Mouse (Mus musculus): Measurements from ENCODE around the gene Rtca. TPM values are rescaled to one million over a fixed set of nuclear protein-coding genes. Genes with fewer than 3 reads are reported as not detected.

Gene Rtca
- polyA plus RNA-seq, 1 experiment, result 23.9 TPM

GRCm38 (mm10) chr3:116480119-116480518, 27.9 kb downstream of the Rtca start:
- no peak for DNase-seq (ENCODE audit: low read depth, low spot score)
- WGBS, result 81% methylated on average over 2 of the region's 2 CpGs

GRCm38 (mm10) chr3:116477351-116477750, 30.7 kb downstream of the Rtca start:
- DNase-seq (ENCODE audit: low read depth, low spot score), result no peak
- WGBS, result 86% methylated on average over 7 of the region's 7 CpGs

GRCm38 (mm10) chr3:116476686-116477298, 31.2 kb downstream of the Rtca start:
- no peak for DNase-seq (ENCODE audit: low read depth, low spot score)
- 74% methylated on average over 5 of the region's 5 CpGs for whole genome bisulfite sequencing

- DNase-seq (ENCODE audit: low read depth, low spot score), result no peak
- WGBS, result 52% methylated on average over 11 of the region's 11 CpGs
Observed at GRCm38 (mm10) chr3:116474602-116475001, 33.4 kb downstream of the Rtca start.

- DNase-seq (ENCODE audit: low read depth, low spot score), result no peak
- WGBS, result 79% methylated on average over 12 of the region's 12 CpGs
Observed at GRCm38 (mm10) chr3:116465709-116466108, 42.3 kb downstream of the Rtca start.

- 60% methylated on average over 2 of the region's 2 CpGs for WGBS
- DNase-seq (ENCODE audit: low read depth, low spot score), result no peak
Observed at GRCm38 (mm10) chr3:116464318-116464717, 43.7 kb downstream of the Rtca start.

GRCm38 (mm10) chr3:116461053-116461452, 47.0 kb downstream of the Rtca start:
- DNase-seq (ENCODE audit: low read depth, low spot score), result no peak
- WGBS, result 76% methylated on average over 4 of the region's 4 CpGs

GRCm38 (mm10) chr3:116454529-116454928, 53.5 kb downstream of the Rtca start:
- WGBS, result 62% methylated on average over 1 of the region's 1 CpGs
- no peak for DNase-seq (ENCODE audit: low read depth, low spot score)

- WGBS, result 77% methylated on average over 3 of the region's 3 CpGs
- no peak for DNase-seq (ENCODE audit: low read depth, low spot score)
Observed at GRCm38 (mm10) chr3:116450741-116451140, 57.3 kb downstream of the Rtca start.

- WGBS, result 88% methylated on average over 9 of the region's 9 CpGs
- DNase-seq (ENCODE audit: low read depth, low spot score), result no peak
Observed at GRCm38 (mm10) chr3:116444327-116444726, 63.7 kb downstream of the Rtca start.

GRCm38 (mm10) chr3:116442788-116443187, 65.2 kb downstream of the Rtca start:
- 78% methylated on average over 1 of the region's 1 CpGs for whole genome bisulfite sequencing

GRCm38 (mm10) chr3:116441518-116442205, 66.3 kb downstream of the Rtca start:
- 93% methylated on average over 15 of the region's 15 CpGs for WGBS
- DNase-seq (ENCODE audit: low read depth, low spot score), result no peak

More at GRCm38 (mm10) chr3:116442788-116443187, 65.2 kb downstream of the Rtca start:
- no peak for DNase-seq (ENCODE audit: low read depth, low spot score)

- no peak for DNase-seq (ENCODE audit: low read depth, low spot score)
- 53% methylated on average over 8 of the region's 8 CpGs for WGBS
Observed at GRCm38 (mm10) chr3:116440066-116440997, 67.7 kb downstream of the Rtca start.

Other genes starting within 250 kb of the Rtca start
- gene Cdc14a, start 84.2 kb downstream of the Rtca start, polyA plus RNA-seq (2012; rRNA removed), result 3.2 and 5.4 TPM in 2 replicates
- gene Dbt, start 4.9 kb upstream of the Rtca start, polyA plus RNA-seq (2012; rRNA removed), result 5.0 and 7.6 TPM in 2 replicates
- 0.19 and 0.38 TPM in 2 replicates for gene Lrrc39, start 54.8 kb upstream of the Rtca start, polyA plus RNA-seq (2012; rRNA removed)
- gene Sass6, start 86.8 kb upstream of the Rtca start, polyA plus RNA-seq (2012; rRNA removed), result 2.2 and 3.2 TPM in 2 replicates
- gene Trmt13, start 106.4 kb upstream of the Rtca start, polyA plus RNA-seq (2012; rRNA removed), result 2.5 and 3.7 TPM in 2 replicates
- gene Mfsd14a, start 154.5 kb upstream of the Rtca start, polyA plus RNA-seq (2012; rRNA removed), result 17.1 and 20.2 TPM in 2 replicates
- gene Gm43191, start 173.1 kb upstream of the Rtca start, polyA plus RNA-seq (2012; rRNA removed), result not detected in 2 replicates
- 13.1 and 21.1 TPM in 2 replicates for gene Slc35a3, start 204.6 kb upstream of the Rtca start, polyA plus RNA-seq (2012; rRNA removed)